Mouse (Mus musculus) bone marrow macrophage, adult 2 months (primary cell): ENCODE data around the gene Tmtc2.
"Not testable (repeated sequence)": the region's sequence is repeated elsewhere in the genome, so short reads cannot be mapped to it uniquely, and the experiment has no call there.

Experiments used
- CTCF ChIP-seq: IDR thresholded peaks from 2 replicates; pipeline ENCODE4 v1.5.1; 2012; ENCODE audit warnings: low read depth, mild to moderate bottlenecking, low read length, moderate library complexity
- POLR2A ChIP-seq: IDR thresholded peaks from 2 replicates; pipeline ENCODE4 v1.6.1; 2012; ENCODE audit warnings: mild to moderate bottlenecking, low read depth, low read length, borderline replicate concordance

DNA sequence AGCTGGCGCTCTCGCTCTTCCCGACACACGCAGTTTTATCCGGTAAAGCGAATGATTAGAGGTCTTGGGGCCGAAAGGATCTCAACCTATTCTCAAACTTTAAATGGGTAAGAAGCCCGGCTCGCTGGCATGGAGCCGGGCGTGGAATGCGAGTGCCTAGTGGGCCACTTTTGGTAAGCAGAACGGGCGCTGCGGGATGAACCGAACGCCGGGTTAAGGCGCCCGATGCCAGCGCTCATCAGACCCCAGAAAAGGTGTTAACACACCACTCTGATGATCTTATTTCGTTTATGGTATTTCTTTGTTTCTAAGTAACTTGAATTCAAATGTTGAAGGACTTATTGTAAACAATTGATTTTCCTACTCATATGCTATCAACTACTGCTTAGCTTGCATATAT is 336.0 kb downstream of the Tmtc2 start:
- TF ChIP-seq CTCF, POLR2A: not testable (repeated sequence)
